Mouse (Mus musculus): ENCODE results near the gene Wbp1l. TPM values are rescaled to one million over a fixed set of nuclear protein-coding genes. Genes with fewer than 3 reads are reported as not detected.

Wbp1l gene
- polyA plus RNA-seq, 1 experiment from 2014 or later = 37.7 TPM

DNA sequence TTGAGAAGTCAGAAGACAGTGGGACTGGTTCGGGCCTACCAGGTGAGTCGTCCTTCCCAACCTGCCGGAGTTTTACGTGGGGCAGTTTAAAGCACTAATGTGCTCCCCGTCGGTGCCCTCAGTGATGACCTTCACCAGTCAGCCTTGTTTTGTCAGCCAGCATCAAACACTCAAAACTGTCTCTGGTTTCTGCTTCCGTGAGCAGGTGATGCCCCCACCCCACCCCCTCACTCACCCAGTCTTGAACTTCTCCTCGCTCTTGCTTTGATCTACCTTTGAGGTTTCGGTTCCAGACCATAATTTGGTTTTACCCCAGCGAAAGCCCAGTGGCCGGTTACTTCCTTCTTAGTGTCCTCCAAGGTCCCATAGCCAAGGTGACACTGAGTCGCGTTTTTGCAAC, 7.8 kb downstream of the Wbp1l start:
- no peaks in the 10 kb centered on the region for H3K4me1 ChIP-seq (ENCODE audit: control insufficient read depth, insufficient read depth, low read length)
- no peaks in the 10 kb centered on the region for H3K9me3 ChIP-seq (ENCODE audit: control insufficient read depth, low read length)
- no peak overlapping the region for H3K4me2 ChIP-seq (ENCODE audit: low read depth, low read length)
- no peak for ATAC-seq (ENCODE audit: low read depth)
- peaks cover 45% of the 10 kb centered on the region for H3K36me3 ChIP-seq (ENCODE audit: control insufficient read depth, insufficient read depth, low read length)
- 97% methylated on average over 13 of the region's 13 CpGs for WGBS
- H3K9ac ChIP-seq (ENCODE audit: low read depth, low read length) = no peak overlapping the region
- H3K4me3 ChIP-seq (ENCODE audit: low read depth, low read length) = no peak overlapping the region
- no peaks in the 10 kb centered on the region for H3K27me3 ChIP-seq (replicated peaks; ENCODE audit: control insufficient read depth, insufficient read depth, low read length)
- no peak overlapping the region for H3K27ac ChIP-seq (replicated peaks; ENCODE audit: low read depth, low read length)
- no peak for DNase-seq (ENCODE audit: low spot score)

DNA sequence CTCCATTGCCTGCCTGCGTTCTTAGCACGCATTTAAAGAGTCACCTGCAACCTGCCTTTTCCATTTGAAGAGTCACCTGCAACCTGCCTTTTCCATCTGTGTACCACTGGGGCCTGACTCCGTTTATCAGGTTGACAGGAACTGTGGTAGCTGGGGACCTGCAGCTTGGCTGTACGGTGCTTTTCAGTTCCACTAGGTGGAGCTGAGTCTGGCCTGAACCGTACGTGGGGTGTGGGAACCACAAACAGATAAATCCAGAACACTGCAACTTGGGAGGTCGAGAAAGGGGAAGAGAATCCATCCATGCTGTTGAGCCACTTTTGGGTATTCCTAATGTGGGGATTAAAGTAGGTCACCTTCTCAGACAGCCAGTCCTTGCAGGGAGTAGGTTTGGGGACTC, 8.5 kb downstream of the Wbp1l start:
- no peak overlapping the region for H3K4me3 ChIP-seq (ENCODE audit: low read depth, low read length)
- peaks cover 48% of the 10 kb centered on the region for H3K36me3 ChIP-seq (ENCODE audit: control insufficient read depth, insufficient read depth, low read length)
- DNase-seq (ENCODE audit: low spot score) (no peak), ATAC-seq (ENCODE audit: low read depth) (no peak)
- no peaks in the 10 kb centered on the region for H3K27me3 ChIP-seq (replicated peaks; ENCODE audit: control insufficient read depth, insufficient read depth, low read length)
- no peaks in the 10 kb centered on the region for H3K9me3 ChIP-seq (ENCODE audit: control insufficient read depth, low read length)
- no peaks in the 10 kb centered on the region for H3K4me1 ChIP-seq (ENCODE audit: control insufficient read depth, insufficient read depth, low read length)
- H3K9ac ChIP-seq (ENCODE audit: low read depth, low read length) = no peak overlapping the region
- WGBS = 60% methylated on average over 7 of the region's 7 CpGs
- H3K4me2 ChIP-seq (ENCODE audit: low read depth, low read length) = no peak overlapping the region
- no peak overlapping the region; the same call in 1 of the 2 replicates for H3K27ac ChIP-seq (replicated peaks; ENCODE audit: low read depth, low read length)

DNA sequence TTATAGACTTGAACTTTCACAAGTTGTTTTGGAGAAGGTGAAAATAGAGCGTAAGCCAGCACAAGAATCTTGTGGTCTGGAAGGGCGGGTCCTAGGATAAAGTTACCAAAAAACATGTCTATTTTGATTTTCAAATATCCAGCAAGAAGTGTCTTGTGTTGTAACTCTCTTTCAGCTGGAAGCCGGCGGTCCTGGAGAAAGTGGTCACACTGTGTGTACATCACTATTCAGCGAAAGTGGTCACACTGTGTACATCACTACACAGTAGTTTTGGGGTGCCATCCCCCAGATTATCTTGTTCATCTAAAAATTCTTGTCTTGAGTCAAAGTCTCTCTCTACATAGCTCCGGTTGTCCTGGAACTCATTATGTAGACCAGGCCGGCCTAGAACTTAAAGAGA, 9.3 kb downstream of the Wbp1l start:
- Histone ChIP-seq H3K4me1 (ENCODE audit: control insufficient read depth, insufficient read depth, low read length) (no peaks in the 10 kb centered on the region), H3K27ac (replicated peaks; ENCODE audit: low read depth, low read length) (no peak overlapping the region), H3K4me3 (ENCODE audit: low read depth, low read length) (no peak overlapping the region), H3K9ac (ENCODE audit: low read depth, low read length) (no peak overlapping the region), H3K9me3 (ENCODE audit: control insufficient read depth, low read length) (no peaks in the 10 kb centered on the region), H3K4me2 (ENCODE audit: low read depth, low read length) (no peak overlapping the region), H3K36me3 (ENCODE audit: control insufficient read depth, insufficient read depth, low read length) (peaks cover 56% of the 10 kb centered on the region), H3K27me3 (replicated peaks; ENCODE audit: control insufficient read depth, insufficient read depth, low read length) (no peaks in the 10 kb centered on the region)
- DNase-seq (ENCODE audit: low spot score) = no peak
- ATAC-seq (ENCODE audit: low read depth) = no peak
- 89% methylated on average over 7 of the region's 7 CpGs for WGBS

DNA sequence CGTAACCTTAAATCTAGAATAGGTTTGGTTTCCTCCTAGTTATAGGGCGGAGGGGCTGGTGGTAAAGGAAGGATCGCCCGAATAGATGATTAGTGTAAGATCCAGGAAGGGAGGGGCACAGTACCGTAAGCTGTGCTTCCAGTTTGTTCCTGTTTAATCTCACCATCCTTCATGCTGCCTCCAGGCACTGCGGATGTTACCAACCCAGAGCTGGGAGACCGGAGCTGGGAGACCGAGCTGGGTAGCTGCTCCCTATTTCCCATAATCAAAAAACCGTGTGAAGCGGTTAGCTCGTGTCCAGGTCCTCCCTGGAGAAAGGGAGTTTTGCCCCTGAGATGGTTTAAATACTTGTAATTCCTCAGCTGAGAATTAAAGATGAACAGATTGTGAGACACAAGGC, 17.5 kb downstream of the Wbp1l start:
- 54% methylated on average over 11 of the region's 11 CpGs for WGBS
- no peak for ATAC-seq (ENCODE audit: low read depth)

GRCm38 (mm10) chr19:46617361-46617760, 18.5 kb downstream of the Wbp1l start:
- 87% methylated on average over 8 of the region's 8 CpGs for WGBS
- Histone ChIP-seq H3K4me2 (ENCODE audit: low read depth, low read length) (no peak overlapping the region), H3K4me3 (ENCODE audit: low read depth, low read length) (no peak overlapping the region), H3K36me3 (ENCODE audit: control insufficient read depth, insufficient read depth, low read length) (peaks cover 24% of the 10 kb centered on the region), H3K9ac (ENCODE audit: low read depth, low read length) (no peak overlapping the region), H3K4me1 (ENCODE audit: control insufficient read depth, insufficient read depth, low read length) (peaks cover 46% of the 10 kb centered on the region), H3K9me3 (ENCODE audit: control insufficient read depth, low read length) (no peaks in the 10 kb centered on the region), H3K27ac (replicated peaks; ENCODE audit: low read depth, low read length) (no peak overlapping the region), H3K27me3 (replicated peaks; ENCODE audit: control insufficient read depth, insufficient read depth, low read length) (no peaks in the 10 kb centered on the region)
- ATAC-seq (ENCODE audit: low read depth) = no peak
- DNase-seq (ENCODE audit: low spot score) = no peak

More for the DNA sequence above, 17.5 kb downstream of the Wbp1l start:
- Histone ChIP-seq H3K4me3 (ENCODE audit: low read depth, low read length) (no peak overlapping the region), H3K36me3 (ENCODE audit: control insufficient read depth, insufficient read depth, low read length) (peaks cover 26% of the 10 kb centered on the region), H3K4me1 (ENCODE audit: control insufficient read depth, insufficient read depth, low read length) (peaks cover 36% of the 10 kb centered on the region), H3K4me2 (ENCODE audit: low read depth, low read length) (no peak overlapping the region), H3K27ac (replicated peaks; ENCODE audit: low read depth, low read length) (no peak overlapping the region), H3K9ac (ENCODE audit: low read depth, low read length) (no peak overlapping the region), H3K9me3 (ENCODE audit: control insufficient read depth, low read length) (no peaks in the 10 kb centered on the region), H3K27me3 (replicated peaks; ENCODE audit: control insufficient read depth, insufficient read depth, low read length) (no peaks in the 10 kb centered on the region)
- no peak for DNase-seq (ENCODE audit: low spot score)

GRCm38 (mm10) chr19:46618322-46618721, 19.4 kb downstream of the Wbp1l start:
- Histone ChIP-seq H3K9ac (ENCODE audit: low read depth, low read length) (no peak overlapping the region), H3K27ac (replicated peaks; ENCODE audit: low read depth, low read length) (no peak overlapping the region), H3K4me2 (ENCODE audit: low read depth, low read length) (no peak overlapping the region), H3K4me1 (ENCODE audit: control insufficient read depth, insufficient read depth, low read length) (peaks cover 55% of the 10 kb centered on the region), H3K36me3 (ENCODE audit: control insufficient read depth, insufficient read depth, low read length) (peaks cover 14% of the 10 kb centered on the region), H3K27me3 (replicated peaks; ENCODE audit: control insufficient read depth, insufficient read depth, low read length) (no peaks in the 10 kb centered on the region), H3K9me3 (ENCODE audit: control insufficient read depth, low read length) (no peaks in the 10 kb centered on the region), H3K4me3 (ENCODE audit: low read depth, low read length) (no peak overlapping the region)
- no peak for ATAC-seq (ENCODE audit: low read depth)
- 62% methylated on average over 9 of the region's 9 CpGs for WGBS
- DNase-seq (ENCODE audit: low spot score) = no peak

- ATAC-seq (ENCODE audit: low read depth) = no peak
- Histone ChIP-seq H3K9ac (ENCODE audit: low read depth, low read length) (no peak overlapping the region; the same call in 1 of the 2 replicates), H3K4me1 (ENCODE audit: control insufficient read depth, insufficient read depth, low read length) (peaks cover 62% of the 10 kb centered on the region), H3K27me3 (replicated peaks; ENCODE audit: control insufficient read depth, insufficient read depth, low read length) (no peaks in the 10 kb centered on the region), H3K27ac (replicated peaks; ENCODE audit: low read depth, low read length) (peak overlapping the region; percentile 41; the same call in 1 of the 2 replicates), H3K36me3 (ENCODE audit: control insufficient read depth, insufficient read depth, low read length) (peaks cover 7% of the 10 kb centered on the region; the same call in 1 of the 2 replicates), H3K4me3 (ENCODE audit: low read depth, low read length) (no peak overlapping the region), H3K4me2 (ENCODE audit: low read depth, low read length) (no peak overlapping the region), H3K9me3 (ENCODE audit: control insufficient read depth, low read length) (no peaks in the 10 kb centered on the region)
- 47% methylated on average over 19 of the region's 19 CpGs for WGBS
- DNase-seq (ENCODE audit: low spot score) = peak; percentile 65
Observed at GRCm38 (mm10) chr19:46619001-46619400, 20.1 kb downstream of the Wbp1l start.

GRCm38 (mm10) chr19:46619518-46619917, 20.6 kb downstream of the Wbp1l start:
- no peaks in the 10 kb centered on the region for H3K9me3 ChIP-seq (ENCODE audit: control insufficient read depth, low read length)
- H3K4me1 ChIP-seq (ENCODE audit: control insufficient read depth, insufficient read depth, low read length) = peaks cover 66% of the 10 kb centered on the region
- no peak overlapping the region for H3K9ac ChIP-seq (ENCODE audit: low read depth, low read length)
- DNase-seq (ENCODE audit: low spot score) (no peak), ATAC-seq (ENCODE audit: low read depth) (no peak)
- H3K4me2 ChIP-seq (ENCODE audit: low read depth, low read length) = no peak overlapping the region
- WGBS = 92% methylated on average over 6 of the region's 6 CpGs
- 0 out of 2 replicates have a peak, but pooled peaks cover 4% of the 10 kb centered on the region for H3K36me3 ChIP-seq (ENCODE audit: control insufficient read depth, insufficient read depth, low read length)
- H3K4me3 ChIP-seq (ENCODE audit: low read depth, low read length) = no peak overlapping the region
- peak overlapping the region; percentile 8 for H3K27ac ChIP-seq (replicated peaks; ENCODE audit: low read depth, low read length)
- H3K27me3 ChIP-seq (replicated peaks; ENCODE audit: control insufficient read depth, insufficient read depth, low read length) = no peaks in the 10 kb centered on the region

GRCm38 (mm10) chr19:46620016-46620808, 21.3 kb downstream of the Wbp1l start:
- WGBS = 44% methylated on average over 14 of the region's 14 CpGs
- Histone ChIP-seq H3K4me3 (ENCODE audit: low read depth, low read length) (no peak overlapping the region), H3K27me3 (replicated peaks; ENCODE audit: control insufficient read depth, insufficient read depth, low read length) (no peaks in the 10 kb centered on the region), H3K27ac (replicated peaks; ENCODE audit: low read depth, low read length) (peak overlapping the region; percentile 25), H3K9ac (ENCODE audit: low read depth, low read length) (0 out of 2 replicates have a peak overlapping the region, but pooled peaks have one; percentile 25), H3K9me3 (ENCODE audit: control insufficient read depth, low read length) (no peaks in the 10 kb centered on the region), H3K4me1 (ENCODE audit: control insufficient read depth, insufficient read depth, low read length) (peaks cover 72% of the 10 kb centered on the region), H3K36me3 (ENCODE audit: control insufficient read depth, insufficient read depth, low read length) (peaks cover 11% of the 10 kb centered on the region), H3K4me2 (ENCODE audit: low read depth, low read length) (0 out of 2 replicates have a peak overlapping the region, but pooled peaks have one; percentile 1)
- DNase-seq (ENCODE audit: low spot score) = peak; percentile 78
- ATAC-seq (ENCODE audit: low read depth) = peak; percentile 41

Measured in embryonic facial prominence, embryonic 14.5 days (tissue).